Mouse (Mus musculus) ZHBTc4 (cell line): ENCODE measurements around the gene Srcin1.

ENCODE experiments used
- DNase-seq: peaks from one replicate; pipeline ENCODE4 v3.0.0-alpha.2; 2011; ENCODE audit warnings: low read depth, low spot score

The Srcin1 gene

GRCm38 (mm10) chr11:97468639-97469287 lies 107.2 kb downstream of the Srcin1 start:
- DNase-seq, result peak; percentile 91

- no peak for DNase-seq
Measured at GRCm38 (mm10) chr11:97466444-97467160, 109.4 kb downstream of the Srcin1 start.

GRCm38 (mm10) chr11:97465957-97466356 lies 110.0 kb downstream of the Srcin1 start:
- no peak for DNase-seq

- no peak for DNase-seq
Measured at GRCm38 (mm10) chr11:97463991-97464390, 112.0 kb downstream of the Srcin1 start.

DNA sequence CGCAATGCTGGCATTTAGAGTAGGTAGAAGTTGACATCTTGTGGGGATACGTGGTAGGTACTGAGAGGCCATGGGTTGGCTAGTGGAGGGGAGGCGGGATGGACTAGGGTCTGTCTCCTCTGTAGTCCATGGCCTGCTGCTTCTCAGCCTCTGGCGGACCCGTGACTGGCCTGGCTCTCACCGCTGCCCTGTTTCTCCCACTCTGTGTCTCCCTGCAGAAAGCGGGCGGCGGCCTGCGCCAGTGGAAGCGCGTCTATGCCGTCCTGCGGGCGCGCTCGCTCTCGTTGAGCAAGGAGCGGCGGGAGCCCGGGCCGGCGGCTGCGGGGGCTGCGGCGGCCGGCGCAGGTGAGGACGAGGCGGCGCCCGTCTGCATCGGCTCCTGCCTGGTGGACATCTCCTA lies 112.8 kb downstream of the Srcin1 start:
- DNase-seq, result peak; percentile 41

- DNase-seq, result no peak
Measured at GRCm38 (mm10) chr11:97462538-97462937, 113.4 kb downstream of the Srcin1 start.

GRCm38 (mm10) chr11:97461307-97461820 lies 114.6 kb downstream of the Srcin1 start:
- DNase-seq, result no peak
